Mouse (Mus musculus) skeletal muscle tissue, adult 2 months (tissue): ENCODE data around the gene Kcns1.

Experiments
- DNase-seq: peaks from one replicate; pipeline ENCODE4 v3.0.0-alpha.2; 2012; ENCODE audit warnings: low read depth, low spot score

Kcns1 gene

DNA sequence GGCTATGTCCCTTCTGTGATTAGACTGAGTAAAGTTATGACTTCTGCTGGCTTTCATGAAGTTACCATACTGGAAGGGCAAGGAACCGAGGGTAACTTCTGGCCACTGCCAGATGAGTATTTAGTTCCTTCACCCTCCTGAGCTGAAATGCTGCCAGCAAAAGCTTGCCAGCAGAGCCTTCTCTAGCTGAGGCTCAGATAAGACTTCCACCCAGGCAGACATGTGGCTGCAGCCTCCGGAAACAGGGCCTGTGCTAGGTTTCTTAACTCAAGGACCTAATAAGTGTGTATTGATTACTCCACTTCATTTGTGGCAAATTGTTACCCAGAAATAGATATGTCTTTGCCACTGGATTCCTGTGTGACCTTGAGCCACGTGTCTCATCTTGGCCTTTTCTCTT is 2.5 kb upstream of the Kcns1 start:
- DNase-seq, result peak; percentile 50

DNA sequence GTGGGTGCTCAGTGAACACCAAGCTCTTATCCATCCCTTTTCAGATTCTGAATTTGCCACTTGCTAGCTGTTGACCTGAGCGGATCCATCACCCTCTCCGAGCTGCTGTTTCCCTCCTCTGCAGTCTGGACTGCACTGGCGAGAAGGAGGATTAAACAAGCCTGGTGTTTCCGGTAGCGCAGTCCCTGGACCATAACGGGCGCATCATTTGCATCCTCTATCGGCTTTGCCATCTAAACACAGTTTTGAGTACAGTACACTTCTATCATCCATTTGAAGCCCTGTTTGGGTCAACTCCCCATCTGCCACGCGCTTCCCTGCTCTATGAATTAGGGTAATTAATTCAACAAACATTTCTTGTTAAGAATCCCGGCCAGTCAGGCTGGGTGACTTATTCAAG is 587 bp downstream of the Kcns1 start:
- DNase-seq, result no peak

DNA sequence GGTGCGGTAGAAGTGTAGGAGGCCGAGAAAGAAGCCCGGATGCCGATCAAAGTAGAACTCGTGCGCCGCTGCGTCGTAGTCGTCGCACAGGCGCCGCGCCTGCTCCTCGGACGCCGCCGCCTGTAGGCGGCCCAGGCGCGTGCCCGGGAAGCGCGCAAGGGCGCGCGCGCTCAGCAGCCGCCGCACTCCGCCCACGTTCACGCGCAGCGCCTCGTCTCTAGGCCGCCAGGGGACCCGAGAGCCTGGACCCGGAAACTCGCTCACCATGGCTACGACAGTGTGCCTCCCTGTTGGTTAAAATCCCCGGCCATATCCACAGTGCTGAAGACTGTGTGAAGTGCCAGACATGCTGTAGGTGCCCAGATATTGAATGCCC is 2.4 kb downstream of the Kcns1 start:
- no peak for DNase-seq

DNA sequence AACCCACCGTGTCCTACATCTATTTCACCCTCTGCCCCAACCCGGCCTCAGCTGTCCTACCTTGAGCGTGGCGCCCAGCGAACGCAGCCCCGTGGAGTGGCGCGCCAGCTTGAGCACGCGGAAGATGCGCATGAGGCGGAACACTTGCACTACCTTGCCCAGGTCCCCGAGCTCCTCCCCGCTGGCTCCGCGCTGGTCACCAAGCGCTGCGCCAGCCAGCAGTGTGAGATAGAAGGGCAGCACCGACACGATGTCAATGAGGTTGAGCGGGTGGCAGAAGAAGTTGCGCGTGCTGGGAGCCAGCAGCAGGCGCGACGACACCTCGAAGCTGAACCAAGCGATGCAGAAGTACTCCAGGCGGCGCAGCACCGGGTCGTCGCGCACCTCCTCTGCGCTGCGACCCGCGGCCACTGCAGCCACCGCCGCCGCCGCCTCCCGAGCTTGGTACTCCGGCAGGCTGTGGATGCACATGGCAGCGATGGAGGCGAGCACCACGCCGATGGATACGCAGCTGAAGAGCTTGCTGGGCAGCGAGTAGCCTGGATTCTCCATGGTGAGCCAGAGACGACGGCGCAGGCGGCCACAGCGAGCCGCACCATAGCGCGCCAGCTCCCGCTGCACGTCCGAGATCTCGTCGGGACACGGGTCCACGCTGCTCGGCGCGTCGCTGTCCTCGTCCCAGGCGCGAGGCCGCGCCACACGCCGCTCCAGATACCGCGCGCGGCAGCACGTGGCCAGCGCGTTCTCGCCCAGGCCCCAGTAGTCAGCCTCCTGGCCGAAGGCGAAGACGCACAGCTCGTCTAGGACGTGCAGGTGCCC is 3.0 kb downstream of the Kcns1 start:
- DNase-seq, result no peak

DNA sequence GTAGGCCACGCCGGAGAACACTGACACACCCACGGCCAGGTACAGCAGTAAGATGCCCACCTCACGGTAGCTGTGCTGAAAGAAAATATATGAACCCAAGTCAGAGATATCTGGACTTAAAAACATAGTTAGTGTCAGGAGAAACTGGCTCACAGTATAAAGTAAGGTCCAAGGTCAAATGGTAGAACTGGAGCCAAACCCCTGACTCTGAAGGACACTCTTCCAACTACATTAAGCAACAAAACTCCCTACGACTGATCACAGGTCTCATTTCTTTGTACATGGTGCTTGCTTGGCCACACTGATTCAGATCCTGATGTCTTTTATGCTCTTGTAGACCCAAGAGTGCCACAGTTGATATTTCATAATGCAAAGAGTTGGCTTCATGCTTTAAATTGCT is 6.0 kb downstream of the Kcns1 start:
- no peak for DNase-seq

DNA sequence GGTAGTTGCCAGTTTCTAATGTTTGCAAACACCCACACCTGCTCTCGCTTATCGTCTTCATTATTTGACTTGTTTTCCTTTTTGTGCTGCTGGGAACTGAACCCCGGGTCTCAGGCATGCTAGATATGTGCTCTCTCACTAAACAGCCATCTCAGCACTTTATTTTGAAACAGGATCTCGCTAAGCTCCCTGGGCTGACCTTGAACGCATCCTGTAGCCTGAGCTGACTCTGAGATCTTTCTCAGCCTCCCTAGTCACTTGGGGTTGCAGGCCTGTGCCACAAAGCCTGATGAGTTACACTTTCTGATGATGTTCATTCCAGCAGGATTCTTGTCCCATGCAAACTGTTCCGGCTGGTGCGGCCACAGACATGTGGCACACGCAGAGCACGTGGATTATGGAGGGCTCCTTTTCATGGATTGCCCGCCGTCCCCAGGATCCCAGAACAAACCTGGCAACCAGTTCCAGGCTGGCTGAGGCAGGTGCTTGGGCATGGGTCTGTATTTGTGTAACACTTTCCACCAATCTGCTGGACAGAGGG is 9.3 kb downstream of the Kcns1 start:
- DNase-seq, result peak; percentile 29

DNA sequence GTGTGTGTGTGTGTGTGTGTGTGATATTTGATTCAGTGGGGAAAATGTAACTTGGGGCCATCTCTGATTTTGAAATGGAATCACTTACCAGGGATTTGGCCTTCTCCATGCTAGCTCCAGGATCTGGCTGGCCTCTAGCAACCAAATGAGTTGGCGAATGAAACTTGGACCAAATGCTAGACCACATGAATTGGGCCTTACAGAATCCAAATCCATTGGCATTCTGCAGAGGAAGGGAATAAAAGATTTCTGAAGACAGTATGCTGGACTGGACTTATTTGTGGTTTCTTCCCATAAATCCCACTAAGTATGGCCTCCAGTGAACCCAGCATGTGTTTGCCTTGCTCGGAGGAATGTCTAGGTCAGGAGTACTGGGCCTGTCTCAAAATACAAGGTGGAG is 12.1 kb downstream of the Kcns1 start:
- peak; percentile 66 for DNase-seq

DNA sequence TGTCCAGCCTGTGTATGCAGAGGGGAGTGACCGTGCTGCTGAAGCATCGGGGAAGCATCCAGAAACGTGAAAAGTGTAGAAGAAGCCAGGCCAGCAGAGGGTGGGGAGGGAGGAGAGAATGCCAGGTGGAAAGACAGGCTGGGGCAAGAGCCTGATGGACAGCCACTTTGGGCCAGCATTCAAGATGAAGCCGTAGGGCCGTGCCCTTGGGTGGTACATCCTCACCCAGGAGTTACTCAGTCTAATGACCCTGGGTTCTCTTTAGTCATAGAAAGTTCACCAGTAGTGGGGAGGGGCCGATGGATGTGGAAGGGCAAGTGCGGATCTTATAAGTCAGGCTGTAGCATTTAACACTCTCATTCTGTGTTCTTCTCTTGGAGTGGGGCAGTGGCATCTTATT is 14.8 kb downstream of the Kcns1 start:
- no peak for DNase-seq

DNA sequence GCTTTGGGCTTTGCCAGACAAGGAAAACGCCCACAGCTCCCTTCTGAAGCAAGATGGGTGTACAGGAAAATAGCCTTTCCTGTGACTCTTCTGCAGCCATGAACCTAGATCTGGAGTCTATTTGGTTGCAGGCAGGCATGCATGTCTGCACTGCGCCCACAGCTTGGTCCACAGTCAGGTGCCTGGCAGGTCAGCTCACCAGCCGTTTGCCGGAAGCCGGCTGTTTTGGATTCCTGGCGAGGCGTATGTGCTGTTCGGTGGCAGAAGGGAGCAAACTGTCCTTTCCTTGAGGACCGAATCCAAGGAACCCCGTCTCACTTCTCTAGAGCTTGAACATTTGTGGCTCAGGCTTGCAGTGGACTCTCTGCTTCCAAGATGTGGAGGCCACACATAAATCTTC is 16.9 kb downstream of the Kcns1 start:
- no peak for DNase-seq

DNA sequence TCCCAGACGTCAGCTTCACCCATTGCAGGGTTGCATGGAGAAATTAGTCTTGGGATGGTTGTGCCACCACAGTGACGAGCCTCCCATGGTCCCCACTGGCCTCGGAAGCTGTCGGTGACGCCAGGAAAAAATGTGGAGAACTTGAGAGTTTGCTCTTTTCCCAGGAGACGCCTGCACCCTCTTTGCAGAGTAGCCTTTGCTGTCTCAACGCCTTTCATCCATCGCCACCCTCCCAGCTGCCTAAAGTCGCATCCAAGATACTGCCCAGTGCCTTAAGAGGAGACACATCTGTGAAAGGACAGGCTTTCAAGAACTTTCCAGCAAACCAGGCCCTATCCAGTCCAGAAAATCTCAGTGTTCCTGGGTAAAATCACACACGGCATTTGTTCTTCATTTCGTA is 18.6 kb downstream of the Kcns1 start:
- DNase-seq, result no peak

DNA sequence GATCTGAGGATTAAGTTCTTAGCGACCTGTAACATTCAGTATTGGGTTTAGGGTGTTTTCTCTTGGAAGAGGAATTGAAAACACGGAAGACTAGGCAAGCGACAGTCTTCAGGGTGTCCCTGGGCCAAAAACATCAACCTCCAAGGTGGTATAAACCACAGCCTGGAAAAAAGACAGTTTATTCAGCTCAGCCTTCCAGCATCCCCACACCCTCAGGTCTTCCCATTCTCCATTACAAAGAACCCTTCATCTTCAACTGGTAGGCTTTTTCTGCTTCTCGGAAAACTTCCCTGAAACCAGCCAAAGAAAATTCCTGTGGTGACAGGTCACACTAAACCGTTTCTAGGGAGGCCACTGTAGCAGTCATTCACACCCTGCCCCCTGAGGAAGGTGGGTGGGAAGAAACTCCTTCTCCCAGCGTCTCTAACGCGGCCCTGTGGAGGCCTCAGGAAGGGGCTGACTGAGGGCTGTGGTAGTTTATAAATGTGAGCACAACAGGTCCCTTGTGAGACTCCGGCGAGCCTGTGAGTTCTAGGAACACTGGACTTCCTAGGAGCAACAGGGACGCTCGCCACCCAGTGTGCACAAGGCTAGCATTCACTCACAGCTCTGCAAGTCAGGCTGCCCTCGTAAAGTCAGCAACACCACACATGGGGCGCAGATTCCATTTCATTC is 20.7 kb downstream of the Kcns1 start:
- peak; percentile 21 for DNase-seq

DNA sequence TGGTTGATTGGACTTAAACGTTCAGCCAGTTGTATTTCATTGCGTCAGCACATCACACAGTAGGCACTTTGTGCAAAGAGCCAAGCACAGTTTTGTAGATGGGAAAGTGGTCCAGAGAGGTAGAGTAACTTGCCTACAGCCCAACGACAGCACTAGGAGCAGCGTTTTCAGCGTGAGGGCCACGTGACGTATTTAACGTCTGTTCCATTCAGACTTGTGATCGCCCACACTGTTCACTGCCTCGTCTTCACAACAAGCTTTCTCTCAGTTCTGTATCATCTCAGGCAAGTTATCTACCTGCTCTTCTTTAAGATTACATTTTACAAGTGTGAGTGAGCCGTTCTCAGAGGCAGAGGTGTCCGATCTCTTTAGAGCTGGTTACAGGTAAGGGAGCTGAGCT is 24.4 kb downstream of the Kcns1 start:
- DNase-seq, result no peak

DNA sequence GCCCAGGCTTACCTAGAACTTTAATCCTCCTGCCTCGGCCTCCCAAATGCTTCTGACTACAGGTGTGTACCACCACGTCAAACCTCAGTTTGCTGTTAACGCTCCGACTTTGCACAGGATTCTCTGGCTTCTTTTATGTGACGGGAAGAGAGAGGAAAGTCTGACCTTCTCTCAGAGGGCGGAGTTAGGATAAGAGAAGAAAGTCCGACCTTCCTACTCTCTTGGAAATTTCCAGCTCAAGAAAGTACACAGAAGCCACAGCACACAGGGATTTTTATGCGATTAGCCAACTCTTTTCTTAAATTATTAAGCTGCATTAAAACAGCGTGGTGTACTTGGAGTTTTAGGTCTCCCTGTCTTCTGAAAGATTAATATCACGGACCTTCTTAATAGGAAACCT is 26.4 kb downstream of the Kcns1 start:
- DNase-seq, result no peak

DNA sequence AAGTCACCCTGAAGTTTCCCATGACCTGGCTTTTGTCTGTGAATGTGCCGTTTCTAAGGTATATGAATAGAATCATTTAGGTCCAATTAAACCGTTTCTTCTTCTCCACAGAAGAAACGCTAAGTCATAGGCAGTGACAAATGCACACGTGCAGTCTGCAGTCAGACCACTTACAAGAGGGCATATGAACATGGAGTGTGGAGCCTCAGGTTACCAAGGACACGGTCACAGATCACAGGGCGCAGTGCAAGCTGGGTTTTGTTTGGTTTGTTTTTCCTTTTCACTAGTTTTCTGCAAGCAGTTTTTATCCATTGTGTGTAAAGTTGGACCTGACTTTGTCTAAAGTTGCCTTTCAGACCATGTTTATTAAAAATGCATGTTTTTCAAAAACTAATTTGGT is 26.9 kb downstream of the Kcns1 start:
- no peak for DNase-seq

DNA sequence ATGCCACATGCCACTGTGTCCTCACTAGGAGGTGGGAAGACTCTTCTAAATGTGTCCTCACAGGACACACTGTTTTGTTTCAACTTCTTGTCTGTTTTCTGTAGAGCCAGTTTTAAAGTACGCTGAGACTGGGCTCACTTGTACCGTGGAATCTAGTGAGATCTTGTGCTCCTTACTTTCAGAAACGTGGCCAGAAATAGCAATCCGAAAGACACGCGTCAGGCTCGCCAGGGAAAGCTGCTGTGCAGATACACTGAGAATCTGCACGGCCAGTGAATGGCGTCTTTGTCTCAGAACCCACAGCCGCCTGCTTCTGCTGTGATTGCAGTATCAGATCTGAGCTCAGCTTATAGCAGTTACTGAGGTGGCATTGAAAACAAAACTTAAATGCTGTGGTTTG is 28.9 kb downstream of the Kcns1 start:
- peak; percentile 25 for DNase-seq

DNA sequence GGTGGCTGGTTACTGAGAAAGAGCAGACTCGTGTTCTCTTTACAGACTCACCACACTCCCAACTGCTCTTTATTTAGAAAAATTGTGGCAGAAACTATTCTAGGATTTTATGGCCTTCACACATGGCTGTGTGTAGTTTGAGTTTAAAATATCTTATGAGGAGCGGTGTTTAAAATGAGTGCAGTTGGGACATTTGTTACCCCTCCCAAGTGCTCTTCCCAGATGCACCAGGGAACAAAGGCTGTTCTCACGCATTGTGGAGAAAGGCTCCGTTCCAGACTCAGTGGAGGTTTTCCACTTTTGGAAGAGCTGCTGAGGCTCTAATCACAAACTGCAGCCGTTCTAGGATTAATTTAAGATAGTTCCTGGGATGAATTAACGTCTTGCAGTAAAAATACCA is 33.2 kb downstream of the Kcns1 start:
- no peak for DNase-seq

DNA sequence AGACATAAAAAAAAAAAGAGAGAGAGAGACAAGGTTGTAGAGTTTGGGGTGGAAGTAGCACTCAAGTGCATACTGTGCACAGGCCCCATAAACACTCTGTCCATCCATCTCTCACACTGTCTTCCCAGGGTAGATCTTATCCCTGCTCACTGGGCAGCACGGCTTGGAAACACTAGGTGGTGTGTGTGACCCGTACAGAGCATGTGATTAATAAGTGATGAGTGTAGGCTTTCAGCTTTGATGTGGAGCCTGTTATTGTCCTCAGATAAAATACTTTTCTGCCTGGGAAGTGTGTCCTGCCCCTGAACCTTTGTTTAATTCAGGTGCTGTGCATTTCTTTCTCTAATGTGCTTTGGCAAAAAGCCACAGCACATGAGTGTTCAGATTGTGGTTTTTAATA is 34.5 kb downstream of the Kcns1 start:
- DNase-seq, result no peak

DNA sequence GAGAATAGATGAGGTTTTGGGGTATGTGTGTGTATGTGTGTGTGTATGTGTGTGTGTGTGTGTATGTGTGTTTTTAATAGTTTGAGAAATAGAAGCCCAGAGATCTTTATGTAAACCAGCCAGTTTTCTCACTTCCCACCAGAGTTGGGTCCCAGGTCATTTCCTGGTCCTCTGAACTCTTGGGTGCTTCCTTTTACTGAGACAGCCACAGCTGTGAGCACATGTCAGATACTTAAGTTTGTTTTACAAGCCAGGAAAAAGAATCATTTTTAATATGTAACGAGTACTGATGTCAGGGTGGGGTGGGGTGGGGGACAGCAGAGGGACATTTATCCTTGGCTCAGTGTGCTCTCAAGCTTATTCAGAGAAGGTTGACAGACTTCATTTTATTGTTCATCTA is 35.5 kb downstream of the Kcns1 start:
- DNase-seq, result no peak

DNA sequence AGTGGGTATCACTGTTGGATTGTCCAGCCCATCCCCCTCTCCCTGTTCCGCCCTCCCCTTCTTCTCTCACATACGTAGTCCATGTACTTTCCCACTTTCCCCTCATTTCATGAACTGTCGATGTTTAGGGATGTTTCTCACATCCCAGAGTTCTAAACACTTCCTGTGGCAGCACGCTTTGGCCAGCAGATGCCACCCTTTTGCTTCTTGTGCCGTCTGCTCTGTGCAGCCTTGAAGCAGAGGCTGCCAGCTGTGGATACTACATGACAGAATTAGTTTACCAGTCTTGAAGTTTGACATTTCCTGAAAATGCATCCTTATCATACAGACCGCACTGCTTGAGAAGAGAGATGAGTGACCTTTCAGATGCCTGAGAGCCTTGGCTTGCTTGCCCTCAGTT is 36.4 kb downstream of the Kcns1 start:
- no peak for DNase-seq

DNA sequence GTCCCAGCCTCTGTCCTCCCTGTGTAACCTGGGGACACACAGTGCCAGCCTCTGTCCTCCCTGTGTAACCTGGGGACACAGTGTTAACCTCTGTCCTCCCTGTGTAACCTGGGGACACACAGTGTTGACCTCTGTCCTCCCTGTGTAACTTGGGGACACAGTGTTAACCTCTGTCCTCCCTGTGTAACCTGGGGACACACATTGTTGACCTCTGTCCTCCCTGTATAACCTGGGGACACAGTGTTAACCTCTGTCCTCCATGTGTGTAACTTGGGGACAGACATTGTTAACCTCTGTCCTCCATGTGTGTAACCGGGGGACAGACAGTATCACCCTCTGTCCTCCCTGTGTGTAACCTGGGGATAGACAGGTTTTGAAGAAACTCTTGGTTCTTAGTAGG is 39.3 kb downstream of the Kcns1 start:
- no peak for DNase-seq

DNA sequence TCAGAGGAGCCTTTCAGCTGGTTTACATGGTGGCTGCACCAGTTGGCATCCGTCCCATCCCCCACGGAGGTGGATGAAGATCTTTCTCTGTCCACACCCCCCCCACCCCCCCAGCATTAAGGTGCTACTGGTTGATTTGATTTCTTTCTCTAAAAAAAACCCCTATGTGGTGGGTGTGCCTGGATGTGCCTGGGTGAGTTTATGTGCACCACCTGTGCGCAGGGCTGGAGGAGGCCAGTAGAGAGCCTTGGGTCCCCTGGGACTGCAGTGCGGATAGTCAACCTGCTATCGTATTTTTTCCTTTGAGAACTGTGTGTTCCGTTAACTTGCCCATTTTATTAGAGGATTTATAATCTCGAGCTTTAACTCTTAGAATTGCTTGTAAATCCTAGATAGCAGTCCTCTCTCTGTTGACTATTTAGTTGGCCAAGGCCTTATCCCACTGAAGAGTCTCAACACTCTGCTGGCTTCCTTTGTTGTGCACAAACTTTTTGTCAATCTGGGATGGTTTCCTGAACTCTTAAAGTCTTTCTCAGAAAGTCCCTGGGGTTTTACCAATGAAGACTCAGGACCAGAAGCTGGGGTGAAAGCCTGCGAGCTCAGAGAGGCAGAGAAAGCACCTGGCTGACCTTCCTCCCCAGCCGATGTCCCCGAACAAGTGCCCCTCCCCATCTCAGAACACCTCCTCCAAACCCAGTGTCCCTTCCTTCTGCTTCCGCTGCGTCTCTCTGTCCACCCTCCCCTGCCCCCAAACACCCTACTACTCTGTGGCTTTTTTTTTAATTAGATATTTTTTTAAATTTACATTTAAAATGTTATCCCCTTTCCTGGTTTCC is 42.1 kb downstream of the Kcns1 start:
- DNase-seq, result no peak

DNA sequence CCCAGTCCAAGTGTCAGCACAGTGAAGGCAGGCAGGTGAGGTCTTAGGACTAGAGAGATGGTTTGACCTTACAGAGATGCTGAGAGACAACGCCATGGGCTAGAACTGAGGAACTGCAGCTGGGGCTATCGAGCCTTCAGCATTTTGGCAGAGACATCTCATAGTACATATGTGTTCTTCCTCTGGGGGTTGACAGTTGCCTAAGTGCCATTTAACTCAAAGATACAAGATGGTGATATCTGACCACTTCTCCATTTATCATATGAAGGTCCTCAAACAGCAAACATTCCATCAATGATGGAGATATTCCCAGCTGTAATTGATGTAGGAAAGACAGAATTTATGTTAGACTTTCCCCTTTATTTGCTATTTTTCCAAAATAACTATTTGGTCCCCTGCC is 43.6 kb downstream of the Kcns1 start:
- DNase-seq, result no peak
